Mouse (Mus musculus) ovary, adult 2 months (tissue): ENCODE measurements around the gene Hspa1l. TPM values are rescaled to one million over a fixed set of nuclear protein-coding genes. Genes with fewer than 3 reads are reported as not detected.

Experiments used
- polyA plus RNA-seq: library from polyadenylated mRNA; depleted of rRNA; stranded (reverse); fragments of >200 nt; gene quantifications from 2 replicates; pipeline ENCODE4 v1.2.3, GENCODE M21; 2012; rRNA removed

Hspa1l gene
- 0.28 and 0.47 TPM in 2 replicates for polyA plus RNA-seq

DNA sequence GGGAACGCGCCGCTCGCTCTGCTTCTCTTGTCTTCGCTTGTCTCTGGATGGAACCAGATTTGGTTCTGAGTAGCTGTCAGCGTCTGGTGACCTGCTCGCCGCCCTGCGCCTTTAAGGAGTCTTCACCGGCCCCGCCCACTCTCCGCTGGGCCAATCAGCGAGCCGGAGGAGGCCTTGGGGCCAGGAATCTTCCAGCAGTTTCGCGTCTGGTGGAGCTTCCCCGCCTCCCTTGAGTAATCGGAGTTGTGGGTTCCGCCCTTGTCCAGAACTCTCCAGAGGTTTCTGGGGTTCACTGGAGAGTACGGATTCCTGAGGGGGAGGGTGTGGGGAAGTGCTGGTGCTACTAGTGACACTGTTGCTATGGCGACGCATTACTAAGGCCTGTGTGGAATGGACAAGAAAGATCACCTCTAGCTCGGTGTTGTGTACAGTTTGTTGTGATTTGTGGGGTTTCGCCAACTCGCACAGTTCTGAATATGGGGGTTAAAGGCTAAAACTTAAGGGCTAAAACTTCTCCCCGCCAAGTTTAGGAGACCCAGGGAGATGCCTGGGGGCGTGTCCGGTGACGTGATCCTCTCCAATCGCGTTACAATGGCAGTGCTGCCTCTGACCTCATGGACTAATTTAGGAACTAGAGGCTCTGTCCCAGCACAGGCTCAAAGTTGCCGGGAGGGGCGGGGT, at the start of gene Hspa1l, which contains the start of gene Hspa1a:
Gene Hspa1l (plus strand): TSS at position 635 of the 681 bp plus-strand sequence.
Gene Hspa1a (minus strand): TSS at position 88 of the 681 bp plus-strand sequence.

DNA sequence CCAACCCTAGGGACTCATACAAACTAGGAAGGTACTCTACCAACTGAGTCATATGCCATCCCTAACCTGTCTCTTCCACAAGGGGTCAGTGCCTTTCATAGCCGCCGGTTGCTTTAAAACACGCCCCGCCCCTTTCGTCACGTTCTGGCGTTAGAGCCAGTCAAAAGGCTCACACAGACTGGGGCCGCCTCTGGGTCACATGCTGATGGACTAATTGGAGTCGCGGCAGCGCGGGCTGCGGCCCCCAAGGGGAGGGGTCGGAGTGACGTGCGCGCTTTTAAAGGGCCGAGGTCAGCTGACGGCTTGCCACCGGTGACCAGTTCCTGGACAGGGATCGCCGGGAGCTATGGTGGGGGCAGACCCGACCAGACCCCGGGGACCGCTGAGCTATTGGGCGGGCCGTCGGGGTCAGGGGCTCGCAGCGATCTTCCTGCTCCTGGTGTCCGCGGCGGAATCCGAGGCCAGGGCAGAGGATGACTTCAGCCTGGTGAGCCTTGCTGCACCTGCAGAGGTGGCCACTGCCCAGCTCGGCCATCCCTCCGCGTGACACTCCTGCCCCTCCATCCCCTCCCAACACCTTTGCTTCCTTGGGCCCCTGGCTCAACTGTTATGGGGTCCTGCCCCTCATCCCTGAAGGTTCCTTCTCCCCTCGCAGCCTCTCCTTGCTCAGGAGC, 41.3 kb upstream of the Hspa1l start, which contains the start of gene Neu1:
Gene Neu1 (plus strand): TSS at position 193 of the 674 bp plus-strand sequence.

DNA sequence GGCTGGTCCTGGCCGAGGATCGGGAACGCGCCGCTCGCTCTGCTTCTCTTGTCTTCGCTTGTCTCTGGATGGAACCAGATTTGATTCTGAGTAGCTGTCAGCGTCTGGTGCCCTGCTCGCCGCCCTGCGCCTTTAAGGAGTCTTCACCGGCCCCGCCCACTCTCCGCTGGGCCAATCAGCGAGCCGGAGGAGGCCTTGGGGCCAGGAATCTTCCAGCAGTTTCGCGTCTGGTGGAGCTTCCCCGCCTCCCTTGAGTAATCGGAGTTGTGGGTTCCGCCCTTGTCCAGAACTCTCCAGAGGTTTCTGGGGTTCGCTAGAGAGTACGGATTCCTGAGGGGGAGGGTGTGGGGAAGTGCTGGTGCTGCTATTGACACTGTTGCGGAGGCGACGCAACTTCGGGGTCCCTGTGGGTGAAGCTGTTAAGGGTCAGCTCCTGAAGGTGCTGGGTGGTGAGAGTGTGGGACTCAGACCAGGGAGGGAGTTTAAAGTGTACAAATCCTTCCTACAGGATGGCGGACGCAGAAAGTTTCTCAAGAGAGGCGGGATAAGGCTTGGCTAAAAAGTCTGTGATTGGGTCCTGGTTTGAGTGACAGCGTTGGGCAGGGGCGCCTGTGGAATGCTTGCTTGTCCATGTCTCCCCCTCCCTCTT, 13.2 kb upstream of the Hspa1l start, which contains the start of gene Hspa1b:
Gene Hspa1b (minus strand): TSS at position 109 of the 649 bp plus-strand sequence.

DNA sequence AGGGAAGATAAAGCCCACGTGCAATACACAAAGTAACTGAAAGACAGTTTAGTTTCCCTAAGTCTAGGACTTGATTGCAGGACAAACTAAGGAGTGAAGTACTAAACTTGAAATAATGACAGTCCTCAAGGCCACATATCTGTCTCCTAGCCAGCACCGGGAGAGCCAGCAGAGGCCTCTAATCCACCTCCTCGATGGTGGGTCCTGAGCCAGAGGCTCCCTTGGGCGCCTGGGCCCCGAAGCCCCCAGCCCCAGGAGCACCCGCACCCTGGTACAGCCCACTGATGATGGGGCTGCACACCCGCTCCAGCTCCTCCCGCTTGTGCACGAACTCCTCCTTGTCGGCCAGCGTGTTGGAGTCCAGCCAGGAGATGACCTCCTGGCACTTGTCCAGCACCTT, 2.7 kb upstream of the Hspa1l start, which contains the start of gene Gm20481:
Gene Gm20481 (plus strand): TSS at position 91 of the 400 bp plus-strand sequence.

DNA sequence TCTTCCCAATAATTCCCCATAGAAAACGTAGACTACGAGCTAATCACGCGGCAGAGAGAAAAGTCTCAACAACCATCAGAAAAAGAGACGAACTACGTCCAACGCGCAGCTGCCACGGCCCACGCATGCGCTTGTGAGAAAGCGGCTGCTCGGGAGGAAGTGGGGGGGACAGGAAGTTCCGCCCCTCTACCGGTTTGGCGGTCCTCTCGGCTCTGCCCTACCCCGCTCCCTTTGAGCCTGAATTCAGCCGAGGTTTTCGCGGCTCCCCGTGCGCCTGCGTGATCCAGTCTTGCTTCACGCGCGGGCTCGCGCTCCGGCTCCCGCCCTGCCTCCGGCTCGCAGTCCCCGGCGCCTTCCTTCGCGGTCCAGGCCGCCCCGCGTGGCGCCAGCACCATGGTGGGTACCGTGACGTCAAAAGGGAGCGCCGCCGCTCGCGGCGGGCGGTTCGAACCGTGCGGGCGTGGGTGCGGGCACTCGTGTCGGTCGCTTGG, 9.2 kb downstream of the Hspa1l start, which contains the start of gene Lsm2:
Gene Lsm2 (plus strand): TSS at position 173 of the 491 bp plus-strand sequence.

DNA sequence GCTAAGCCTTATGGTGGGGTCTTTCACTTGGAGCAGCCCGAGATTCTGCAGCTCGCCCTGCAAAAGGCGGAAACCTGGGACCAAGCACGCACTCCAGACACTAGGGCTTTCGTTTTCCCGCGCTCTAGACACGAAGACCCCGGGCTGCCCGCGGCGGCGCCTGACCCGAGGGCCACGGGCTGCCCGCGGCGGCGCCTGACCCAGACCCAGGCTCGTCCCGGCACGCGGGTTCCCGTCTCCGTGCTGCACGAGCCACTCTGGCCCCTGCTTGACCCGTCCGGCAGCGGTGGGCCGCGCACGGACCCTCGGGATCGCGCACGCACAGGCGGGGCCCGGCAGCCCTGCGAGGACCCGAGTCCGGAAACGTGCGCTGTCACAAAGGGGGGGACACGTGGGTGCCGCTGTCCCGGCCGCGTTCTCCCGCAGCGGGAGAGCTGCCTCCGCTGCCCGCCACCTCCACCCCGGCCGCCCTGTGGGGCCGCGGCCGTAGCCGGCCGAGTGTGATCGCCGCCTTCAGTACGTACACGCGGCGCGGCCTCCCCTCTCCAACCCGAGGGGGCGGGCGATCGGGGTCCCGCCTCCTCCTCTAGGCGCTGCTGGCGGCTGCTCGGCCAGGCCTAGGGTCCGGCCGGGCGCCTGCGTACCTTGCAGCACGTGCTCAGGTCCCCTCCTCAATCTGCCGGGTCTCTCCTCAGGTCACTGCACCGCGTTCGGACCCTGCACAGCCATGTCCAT, 28.4 kb downstream of the Hspa1l start, which contains the start of gene Vars:
Gene Vars (plus strand): TSS at position 271 of the 735 bp plus-strand sequence.

DNA sequence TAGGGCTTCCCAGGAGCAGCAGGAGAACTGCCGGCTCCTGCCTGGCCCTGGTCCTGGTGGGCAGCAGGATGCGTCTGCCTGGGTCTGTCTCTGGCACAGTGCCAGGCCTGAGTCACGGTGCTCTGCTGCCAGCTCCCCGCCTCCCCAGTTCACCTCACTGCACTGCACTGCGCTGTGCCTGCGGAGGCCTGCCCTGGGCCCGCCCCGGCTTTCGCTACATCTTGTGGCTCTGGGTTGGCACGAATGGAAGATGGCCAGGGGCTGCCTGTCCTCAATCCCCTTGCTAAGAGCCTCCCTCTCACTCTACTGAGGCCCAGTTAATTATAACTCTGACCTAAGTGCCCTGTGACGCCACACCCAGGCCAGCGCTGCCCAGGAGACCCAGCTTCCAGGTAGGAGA, 43.9 kb downstream of the Hspa1l start, which contains the start of gene Vwa7:
Gene Vwa7 (plus strand): TSS at position 204 of the 400 bp plus-strand sequence.

DNA sequence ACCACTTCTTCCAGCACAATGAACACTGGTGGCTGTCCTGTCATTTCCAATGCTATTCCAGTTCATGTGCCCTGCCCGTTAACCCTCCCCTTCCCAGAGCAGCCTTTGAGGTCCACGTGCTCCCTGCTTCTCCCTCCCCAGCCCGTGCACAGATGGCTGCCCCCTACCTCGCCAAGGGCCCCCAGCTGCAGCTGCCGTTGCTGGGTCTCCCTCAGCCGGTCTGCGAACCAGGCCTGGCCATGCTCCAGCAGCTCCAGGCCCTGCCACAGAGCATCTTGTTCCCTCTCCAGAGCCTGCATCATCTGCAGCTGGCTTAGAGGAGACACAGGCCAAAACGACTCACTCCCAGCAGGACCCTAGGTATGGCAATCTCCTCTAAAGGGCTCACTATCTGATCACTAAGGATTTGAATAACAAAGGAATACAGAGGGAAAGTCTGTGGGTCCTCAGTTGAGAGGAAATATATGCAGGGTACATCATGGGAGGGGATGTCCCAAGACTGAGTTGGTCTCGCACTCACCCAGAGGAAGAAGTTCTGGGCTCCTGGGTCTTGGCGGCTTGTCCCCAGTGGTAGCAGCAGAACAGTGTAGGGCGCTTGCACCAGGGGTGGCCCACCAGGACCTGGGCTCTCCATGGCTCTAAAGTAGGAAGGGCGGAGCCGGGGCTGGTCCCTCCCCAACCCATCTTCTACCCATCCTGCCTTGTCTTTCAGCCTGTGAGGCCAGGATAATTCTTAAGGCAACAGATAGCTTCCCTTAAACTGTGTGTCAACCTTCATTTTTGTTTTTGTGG, 55.0 kb downstream of the Hspa1l start, which contains the start of gene Sapcd1:
Gene Sapcd1 (minus strand): TSS at position 740 of the 792 bp plus-strand sequence.

Other genes starting within 250 kb of the Hspa1l start
- 35.2 and 35.5 TPM in 2 replicates for gene C4b, start 228.8 kb upstream of the Hspa1l start, polyA plus RNA-seq
- gene Cyp21a1, start 168.1 kb upstream of the Hspa1l start, polyA plus RNA-seq = 1.5 and 2.7 TPM in 2 replicates
- gene Stk19, start 135.8 kb upstream of the Hspa1l start, polyA plus RNA-seq = 56.5 and 60.0 TPM in 2 replicates
- 45.2 and 55.1 TPM in 2 replicates for gene Dxo, start 135.7 kb upstream of the Hspa1l start, polyA plus RNA-seq
- 114 and 120 TPM in 2 replicates for gene Skiv2l, start 122.5 kb upstream of the Hspa1l start, polyA plus RNA-seq
- 24.5 and 28.4 TPM in 2 replicates for gene Nelfe, start 122.3 kb upstream of the Hspa1l start, polyA plus RNA-seq
- gene Cfb, start 110.2 kb upstream of the Hspa1l start, polyA plus RNA-seq = 16.7 and 26.4 TPM in 2 replicates
- gene Zbtb12, start 93.2 kb upstream of the Hspa1l start, polyA plus RNA-seq = 31.4 and 37.2 TPM in 2 replicates
- 0.06 TPM in 1 of 2 replicates, not detected in the other for gene Gm20547, start 90.7 kb upstream of the Hspa1l start, polyA plus RNA-seq
- 44.6 and 48.4 TPM in 2 replicates for gene C2, start 74.4 kb upstream of the Hspa1l start, polyA plus RNA-seq
- 397 and 463 TPM in 2 replicates for gene Ehmt2, start 74.2 kb upstream of the Hspa1l start, polyA plus RNA-seq
- 10.4 and 10.5 TPM in 2 replicates for gene Slc44a4, start 58.2 kb upstream of the Hspa1l start, polyA plus RNA-seq
- gene Neu1, start 41.5 kb upstream of the Hspa1l start, polyA plus RNA-seq = 41.7 and 43.1 TPM in 2 replicates
- gene Hspa1b, start 13.5 kb upstream of the Hspa1l start, polyA plus RNA-seq = 132 and 153 TPM in 2 replicates
- 1.1 TPM in 1 of 2 replicates, not detected in the other for gene Gm20481, start 2.8 kb upstream of the Hspa1l start, polyA plus RNA-seq
- 71.2 and 74.4 TPM in 2 replicates for gene Hspa1a, start 547 bp upstream of the Hspa1l start, polyA plus RNA-seq
- gene Lsm2, start 9.2 kb downstream of the Hspa1l start, polyA plus RNA-seq = 107 and 128 TPM in 2 replicates
- gene Vars, start 28.3 kb downstream of the Hspa1l start, polyA plus RNA-seq = 349 and 387 TPM in 2 replicates
- gene Vwa7, start 43.9 kb downstream of the Hspa1l start, polyA plus RNA-seq = 1.6 and 1.7 TPM in 2 replicates
- 2.2 and 3.1 TPM in 2 replicates for gene Sapcd1, start 55.3 kb downstream of the Hspa1l start, polyA plus RNA-seq
- 2.8 and 3.2 TPM in 2 replicates for gene Msh5, start 74.0 kb downstream of the Hspa1l start, polyA plus RNA-seq
- 134 and 150 TPM in 2 replicates for gene Clic1, start 77.3 kb downstream of the Hspa1l start, polyA plus RNA-seq
- 113 and 116 TPM in 2 replicates for gene Ddah2, start 86.3 kb downstream of the Hspa1l start, polyA plus RNA-seq
- gene Ly6g6c, start 92.7 kb downstream of the Hspa1l start, polyA plus RNA-seq = not detected in 2 replicates
- 0.25 and 0.36 TPM in 2 replicates for gene Mpig6b, start 93.5 kb downstream of the Hspa1l start, polyA plus RNA-seq
- gene Ly6g6e, start 104.2 kb downstream of the Hspa1l start, polyA plus RNA-seq = 13.7 and 17.0 TPM in 2 replicates
- gene Ly6g6d, start 105.4 kb downstream of the Hspa1l start, polyA plus RNA-seq = 7.4 and 8.5 TPM in 2 replicates
- gene Ly6g6f, start 112.9 kb downstream of the Hspa1l start, polyA plus RNA-seq = not detected in 2 replicates
- 223 and 260 TPM in 2 replicates for gene Abhd16a, start 116.6 kb downstream of the Hspa1l start, polyA plus RNA-seq
- gene Ly6g5c, start 135.6 kb downstream of the Hspa1l start, polyA plus RNA-seq = not detected in 2 replicates
- 1.5 and 2.3 TPM in 2 replicates for gene Ly6g5b, start 142.7 kb downstream of the Hspa1l start, polyA plus RNA-seq
- gene Gpank1, start 148.8 kb downstream of the Hspa1l start, polyA plus RNA-seq = 17.4 and 20.2 TPM in 2 replicates
- gene Csnk2b, start 149.3 kb downstream of the Hspa1l start, polyA plus RNA-seq = 246 and 449 TPM in 2 replicates
- 7.9 and 13.4 TPM in 2 replicates for gene D17H6S53E, start 153.7 kb downstream of the Hspa1l start, polyA plus RNA-seq
- 0.16 and 0.37 TPM in 2 replicates for gene Apom, start 159.3 kb downstream of the Hspa1l start, polyA plus RNA-seq
- gene Bag6, start 162.5 kb downstream of the Hspa1l start, polyA plus RNA-seq = 379 and 401 TPM in 2 replicates
- gene Prrc2a, start 192.2 kb downstream of the Hspa1l start, polyA plus RNA-seq = 592 and 637 TPM in 2 replicates
- gene Aif1, start 203.4 kb downstream of the Hspa1l start, polyA plus RNA-seq = 1.4 and 1.9 TPM in 2 replicates
- 15.6 and 19.9 TPM in 2 replicates for gene Lst1, start 215.7 kb downstream of the Hspa1l start, polyA plus RNA-seq
- gene Ltb, start 221.7 kb downstream of the Hspa1l start, polyA plus RNA-seq = 4.6 and 6.7 TPM in 2 replicates
- gene Tnf, start 229.3 kb downstream of the Hspa1l start, polyA plus RNA-seq = 0.62 and 0.77 TPM in 2 replicates
- gene Lta, start 232.6 kb downstream of the Hspa1l start, polyA plus RNA-seq = 0.16 and 0.36 TPM in 2 replicates
- gene Gm16181, start 248.1 kb downstream of the Hspa1l start, polyA plus RNA-seq = not detected in 2 replicates